Mouse (Mus musculus) cerebellum, postnatal 36 days (tissue): ENCODE measurements around the gene Rbm6.

Experiments
- DNase-seq, 2 experiments: peaks; one replicate each; pipeline ENCODE4 v3.0.0; 2021 to 2022; ENCODE audit warnings: mixed read lengths in 2 of 2

The Rbm6 gene

GRCm38 (mm10) chr9:107872350-107873098 is 513 bp downstream of the Rbm6 start:
- DNase-seq: peak; percentile 96

DNA sequence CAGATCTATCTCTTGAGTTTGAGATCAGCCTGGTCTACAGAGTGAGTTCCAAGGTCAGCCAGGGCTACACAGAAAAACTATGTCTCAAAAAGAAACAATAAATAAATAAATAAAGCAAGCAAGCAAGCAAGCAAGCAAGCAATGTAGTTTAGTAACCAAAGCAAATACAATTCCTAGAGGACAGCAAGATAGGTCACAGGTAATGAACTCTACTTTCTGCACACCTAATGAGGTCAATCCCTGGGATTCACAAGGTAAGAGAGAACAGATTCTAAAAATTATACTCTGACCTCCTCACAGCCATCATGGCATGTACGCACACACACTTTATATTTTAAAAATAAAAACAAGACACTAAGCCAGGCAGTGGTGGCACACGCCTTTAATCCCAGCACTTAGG is 7.0 kb downstream of the Rbm6 start:
- no peak for DNase-seq

- DNase-seq: no peak
These were observed 8.5 kb downstream of the Rbm6 start for GRCm38 (mm10) chr9:107864493-107864892.

DNA sequence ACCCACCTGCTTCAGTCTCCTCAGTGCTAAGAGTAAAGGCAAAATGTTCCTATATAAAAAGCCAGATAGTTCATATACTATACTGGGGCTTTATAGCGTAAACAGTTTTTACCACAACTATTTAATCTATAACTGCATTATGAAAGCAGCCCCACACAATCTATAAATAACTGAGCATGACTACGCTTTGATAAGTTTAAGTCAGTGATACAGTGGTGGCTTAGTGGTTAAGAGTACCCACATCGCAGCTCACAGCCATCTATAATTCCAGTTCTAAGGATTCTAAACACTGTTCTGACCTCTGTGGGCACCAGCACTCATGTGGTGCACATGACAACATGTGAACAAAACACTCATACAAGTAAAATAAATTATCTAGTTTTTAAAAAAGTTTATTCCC is 14.7 kb downstream of the Rbm6 start:
- no peak for DNase-seq

DNA sequence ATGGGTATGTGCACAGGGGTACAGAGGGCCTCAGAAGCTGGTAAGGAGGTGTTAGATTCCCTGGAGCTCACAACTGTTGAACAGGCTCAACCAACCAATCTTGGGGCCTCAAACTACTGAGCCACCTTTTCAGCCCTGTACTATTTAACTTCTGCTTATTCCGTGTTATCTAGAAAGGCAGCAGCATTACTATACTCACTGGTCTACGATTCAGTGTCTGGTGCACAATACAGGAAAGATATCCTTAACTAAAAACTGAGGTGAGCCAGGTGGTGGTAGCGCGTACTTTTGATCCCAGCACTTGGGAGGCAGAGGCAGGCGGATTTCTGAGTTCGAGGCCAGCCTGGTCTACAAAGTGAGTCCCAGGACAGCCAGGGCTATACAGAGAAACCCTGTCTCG is 24.1 kb downstream of the Rbm6 start:
- DNase-seq: no peak

DNA sequence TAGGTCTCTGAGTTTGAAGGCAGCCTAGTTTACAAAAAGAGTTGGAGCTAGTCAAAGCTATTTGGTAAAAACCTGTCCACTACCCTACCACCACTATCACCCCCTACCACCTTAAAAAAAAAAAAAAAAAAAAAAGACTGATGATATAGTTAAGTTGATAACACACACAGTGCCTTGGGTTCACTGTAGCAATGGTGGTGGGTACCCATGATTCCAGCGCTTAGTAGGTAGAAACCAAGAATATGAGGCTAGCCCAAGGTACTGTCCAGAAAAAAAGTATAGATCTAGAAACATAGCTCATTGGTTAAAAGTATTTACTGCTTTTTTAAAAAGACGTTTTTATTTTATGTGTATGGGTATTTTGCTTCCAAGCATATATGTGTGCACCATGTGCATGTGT is 30.3 kb downstream of the Rbm6 start:
- no peak for DNase-seq

- DNase-seq: no peak
These were observed 34.2 kb downstream of the Rbm6 start for GRCm38 (mm10) chr9:107838869-107839268.

DNA sequence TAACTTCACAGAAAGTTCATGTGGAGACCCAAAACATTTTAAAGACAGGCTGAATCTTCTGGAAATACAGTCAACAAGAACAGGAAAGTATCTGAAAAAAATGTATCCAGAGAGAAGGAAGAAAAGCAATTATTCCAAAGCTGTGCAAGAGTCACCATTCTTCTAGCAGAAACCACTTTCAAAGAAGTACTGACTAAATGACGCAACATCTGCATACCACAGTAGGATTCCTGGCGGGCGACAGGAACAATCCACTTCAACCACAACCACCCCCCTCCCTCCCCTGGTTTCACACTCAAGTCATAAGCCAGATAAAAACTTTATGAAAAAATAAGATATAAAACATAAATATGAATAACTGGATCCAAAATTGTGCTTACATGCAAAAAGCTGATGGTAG is 39.2 kb downstream of the Rbm6 start:
- no peak for DNase-seq

DNA sequence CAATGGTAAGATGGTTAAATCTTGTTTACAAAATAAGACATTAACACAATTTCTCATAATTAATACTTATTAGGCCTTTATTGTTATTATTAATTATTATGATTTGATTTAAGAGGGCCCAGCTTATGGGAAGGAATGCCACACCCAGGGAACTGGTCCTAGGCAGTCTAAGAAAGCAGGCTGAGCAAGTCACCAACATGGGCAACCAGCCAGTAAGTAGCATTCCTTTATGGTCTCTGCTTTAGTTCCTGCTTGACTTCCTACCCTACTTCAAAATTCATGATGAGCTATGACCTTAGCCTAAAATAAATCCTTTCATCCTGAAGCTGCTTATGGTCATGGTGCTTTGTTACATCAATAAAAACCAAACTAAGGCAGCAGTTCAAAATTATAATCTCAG is 41.3 kb downstream of the Rbm6 start:
- no peak for DNase-seq

DNA sequence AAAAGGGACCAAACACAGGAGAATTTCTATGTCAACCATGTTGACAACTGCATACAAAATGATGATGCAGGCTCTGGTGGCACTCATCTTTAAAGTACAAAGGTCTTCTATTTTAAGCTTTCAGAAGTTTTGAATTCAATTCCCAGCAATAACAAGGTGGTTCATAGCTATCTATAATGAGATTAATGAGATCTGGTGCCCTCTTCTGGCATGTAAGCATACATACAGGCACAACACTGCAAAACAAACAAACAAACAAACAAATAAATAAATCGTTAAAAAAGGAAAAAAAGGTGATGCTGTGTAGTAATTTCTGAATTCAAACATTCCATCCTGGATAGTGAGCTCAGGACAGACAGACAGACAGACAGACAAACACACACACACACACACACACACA is 60.9 kb downstream of the Rbm6 start:
- no peak for DNase-seq

- DNase-seq: no peak
These were observed 62.1 kb downstream of the Rbm6 start for GRCm38 (mm10) chr9:107810985-107811384.

DNA sequence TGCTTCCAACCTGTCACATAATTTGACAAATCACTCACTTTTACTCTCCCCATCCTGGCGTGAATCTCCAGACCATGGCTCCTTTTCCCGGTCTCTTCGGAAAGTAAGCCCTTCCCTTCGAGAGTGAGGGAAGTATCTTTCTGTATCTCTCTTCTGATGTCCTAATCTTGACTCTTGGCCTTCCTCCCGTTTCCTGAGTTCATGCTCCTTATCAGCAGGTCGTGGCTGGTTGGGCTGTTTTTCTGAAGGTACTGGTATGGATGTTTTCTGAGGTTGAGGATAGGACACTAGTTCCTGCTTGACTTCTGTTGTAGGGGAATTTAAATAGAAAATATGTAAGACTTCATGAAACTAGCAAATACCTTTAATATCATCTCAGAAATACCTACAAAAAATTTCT is 81.3 kb downstream of the Rbm6 start:
- DNase-seq: no peak

DNA sequence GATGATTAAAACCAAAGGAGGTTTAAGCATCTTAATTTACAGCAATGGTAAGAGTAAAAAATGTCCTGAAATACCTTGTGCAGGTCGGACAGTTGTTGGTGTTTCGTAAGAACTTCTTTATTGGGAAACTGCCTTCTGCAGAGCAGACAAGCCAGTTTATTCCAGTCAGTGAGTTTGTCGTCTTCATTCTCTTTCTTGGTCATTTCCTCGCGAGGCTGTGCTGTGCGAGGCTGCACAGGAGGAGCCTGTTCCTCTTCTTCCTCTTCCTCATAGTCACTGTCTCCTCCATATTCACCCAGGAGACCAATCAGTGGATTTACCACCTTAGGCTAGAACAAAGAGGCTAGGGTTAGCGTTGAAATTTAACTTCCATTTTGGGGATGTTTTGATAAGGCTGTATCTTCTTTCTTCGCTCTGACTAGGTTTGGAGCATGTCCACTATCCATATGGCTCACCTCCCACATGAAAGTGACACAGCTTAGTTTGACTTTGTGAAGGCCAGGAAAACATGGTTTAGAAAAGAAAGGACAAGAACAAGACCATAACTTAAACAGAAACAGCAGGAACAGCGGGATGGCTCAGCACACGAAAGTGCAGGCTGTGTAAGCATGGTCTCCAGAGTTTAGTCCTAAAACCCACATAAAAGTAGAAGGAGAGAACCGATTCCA is 90.4 kb downstream of the Rbm6 start:
- no peak for DNase-seq

- no peak for DNase-seq
These were observed 96.2 kb downstream of the Rbm6 start for GRCm38 (mm10) chr9:107776809-107777208.

GRCm38 (mm10) chr9:107774411-107774810 is 98.6 kb downstream of the Rbm6 start:
- no peak for DNase-seq

DNA sequence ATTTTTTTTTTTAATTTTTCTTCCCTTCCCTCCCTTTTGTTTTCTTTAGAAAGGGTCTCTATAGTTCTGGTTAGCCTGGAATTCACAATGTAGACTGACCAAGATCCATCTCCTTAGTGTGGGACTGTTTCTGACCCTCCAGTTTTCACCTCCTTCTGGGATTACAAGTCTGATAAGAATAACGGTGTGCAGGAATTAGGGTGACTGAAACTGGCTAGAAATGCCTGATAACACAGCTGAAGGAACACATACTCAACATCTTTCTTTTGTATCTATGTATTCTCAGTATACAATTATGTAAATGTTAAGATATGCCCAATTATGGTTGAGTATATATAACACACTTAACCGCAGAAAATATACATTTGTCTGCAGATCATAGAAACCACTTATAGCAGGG is 101.3 kb downstream of the Rbm6 start:
- DNase-seq: no peak

DNA sequence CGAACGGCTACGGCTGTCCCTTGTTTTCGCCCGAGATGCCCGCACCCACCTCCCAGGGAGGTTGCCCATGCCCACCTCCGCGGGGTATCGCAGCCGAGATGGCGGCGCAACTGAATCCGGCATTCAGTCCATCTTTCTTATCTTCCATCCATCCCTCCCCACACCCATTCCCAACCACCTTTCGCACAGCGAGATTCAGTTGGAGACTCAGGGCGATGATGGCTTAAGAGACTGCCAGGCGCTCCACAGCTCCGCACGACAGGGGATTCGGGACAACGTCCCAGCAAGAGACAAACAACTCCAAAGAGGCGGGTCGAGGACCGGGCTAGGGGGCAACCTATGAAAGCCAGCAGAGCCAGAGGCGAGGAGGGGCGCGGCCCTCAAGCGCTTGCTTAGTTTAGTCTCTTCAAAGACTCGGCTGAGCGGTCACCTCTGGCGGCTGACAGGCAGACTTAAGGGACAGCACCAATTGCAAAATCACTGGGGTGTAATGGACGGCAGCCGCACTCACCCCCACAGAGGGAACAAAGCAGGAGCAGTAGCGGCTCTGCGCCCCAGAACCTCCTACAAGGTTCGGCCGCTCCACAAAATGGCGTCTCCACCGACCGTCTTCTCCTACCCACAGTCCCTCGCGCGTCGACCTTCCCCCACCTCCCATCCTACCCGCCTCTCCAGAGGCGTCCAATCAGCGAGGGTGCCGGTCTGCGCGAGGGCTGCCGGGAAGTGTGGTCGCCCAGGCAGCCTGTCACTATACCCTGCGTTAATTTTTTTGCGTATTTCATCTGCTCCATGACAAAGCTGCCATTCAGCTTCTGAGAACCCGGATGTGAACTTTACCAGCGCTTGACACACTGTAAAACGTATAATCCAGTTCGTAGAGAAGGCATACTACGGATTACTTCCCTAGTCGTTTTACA is 102.4 kb downstream of the Rbm6 start, which contains the start of gene Rbm5:
Rbm5 (minus strand) TSS at position 623 of the 917 bp plus-strand sequence.
- DNase-seq: peak; percentile 90 to 94

DNA sequence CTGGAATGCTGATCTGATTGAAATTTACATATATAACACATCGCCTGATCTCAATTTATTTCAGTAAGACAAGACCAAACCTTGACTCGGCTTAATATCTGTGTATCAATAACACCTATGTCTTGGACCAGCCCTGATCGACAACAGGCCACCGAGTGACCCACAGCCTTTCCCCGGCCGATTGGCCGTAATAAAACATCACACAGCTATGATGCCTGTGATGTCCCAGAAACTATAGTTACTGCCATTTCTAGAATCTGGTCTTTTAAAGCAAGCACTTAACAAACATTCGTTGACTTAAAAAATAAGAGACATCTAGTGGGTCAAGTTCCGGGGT is 103.0 kb downstream of the Rbm6 start:
- no peak for DNase-seq

- no peak for DNase-seq
These were observed 103.5 kb downstream of the Rbm6 start for GRCm38 (mm10) chr9:107769445-107770000.

- DNase-seq: no peak
These were observed 104.2 kb downstream of the Rbm6 start for GRCm38 (mm10) chr9:107768851-107769250.

GRCm38 (mm10) chr9:107759593-107759992 is 113.4 kb downstream of the Rbm6 start:
- DNase-seq: no peak

DNA sequence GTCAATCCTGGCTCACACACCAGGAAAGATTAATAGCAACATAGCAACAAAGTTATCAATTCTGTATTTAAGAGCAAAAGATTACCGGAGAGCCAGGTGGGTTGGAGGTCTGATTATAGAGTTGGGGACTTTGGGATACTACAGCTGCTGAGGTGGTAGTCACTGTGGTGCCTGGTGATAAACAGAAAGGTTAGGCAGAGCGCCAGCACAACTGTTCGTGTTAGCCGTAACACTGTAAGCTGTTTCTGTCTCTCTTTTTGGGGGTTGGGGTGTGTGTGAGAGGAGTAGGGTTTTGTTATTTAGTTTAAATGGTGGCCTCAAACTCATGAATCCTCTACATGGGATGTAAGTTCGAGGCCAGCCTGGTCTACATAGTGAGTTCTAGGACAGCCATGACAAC is 122.7 kb downstream of the Rbm6 start:
- DNase-seq: no peak

GRCm38 (mm10) chr9:107748063-107748462 is 125.0 kb downstream of the Rbm6 start:
- DNase-seq: no peak
